Mouse (Mus musculus): ENCODE results near the gene Pnpla8. TPM values are rescaled to one million over a fixed set of nuclear protein-coding genes. Genes with fewer than 3 reads are reported as not detected.
"Not testable (repeated sequence)": the region's sequence is repeated elsewhere in the genome, so short reads cannot be mapped to it uniquely, and the experiment has no call there.

Gene Pnpla8
- polyA plus RNA-seq, 1 experiment: 13.9 TPM

GRCm38 (mm10) chr12:44269311-44269831 is 48.2 kb downstream of the Pnpla8 start:
- H3ac ChIP-seq (ENCODE audit: control insufficient read depth, insufficient read length): peak overlapping the region; percentile 94
- peaks cover 20% of the 10 kb centered on the region for H3K79me2 ChIP-seq (ENCODE audit: control insufficient read depth, insufficient read depth)
- H3K4me2 ChIP-seq (ENCODE audit: low read depth): peak overlapping the region; percentile 73
- H3K27me3 ChIP-seq (ENCODE audit: control insufficient read depth, insufficient read depth, insufficient read length): no peaks in the 10 kb centered on the region
- TF ChIP-seq POLR2A (IDR thresholded peaks at IDR 0.05; ENCODE audit: insufficient read length, low read depth) (no peak), MAX (IDR thresholded peaks at IDR 0.05; ENCODE audit: low read depth) (no peak), REST (IDR thresholded peaks at IDR 0.05; ENCODE audit: insufficient read depth, insufficient read length) (no peak), TCF12 (IDR thresholded peaks at IDR 0.05; ENCODE audit: insufficient read depth, poor library complexity, severe bottlenecking) (no peak), MYOG (IDR thresholded peaks at IDR 0.05; ENCODE audit: control insufficient read depth in 1 of 3, insufficient read depth in 1 of 3, insufficient read length in 2 of 3, low read depth in 2 of 3) (no peak), USF1 (IDR thresholded peaks at IDR 0.05; ENCODE audit: low read depth) (no peak), SRF (IDR thresholded peaks at IDR 0.05; ENCODE audit: control insufficient read depth, insufficient read length, low read depth) (no peak), CEBPB (IDR thresholded peaks at IDR 0.05; ENCODE audit: insufficient read depth, poor library complexity, severe bottlenecking) (no peak), E2F4 (IDR thresholded peaks at IDR 0.05; ENCODE audit: insufficient read depth) (no peak), POLR2AphosphoS2 (IDR thresholded peaks at IDR 0.05; ENCODE audit: insufficient read length, low read depth) (no peak), TCF3 (IDR thresholded peaks at IDR 0.05; ENCODE audit: insufficient read length, low read depth) (no peak), MYOD1 (IDR thresholded peaks at IDR 0.05; ENCODE audit: control insufficient read depth in 1 of 3, insufficient read length in 2 of 3, low read depth in 2 of 3) (no peak)
- H3K36me3 ChIP-seq (ENCODE audit: control insufficient read depth, insufficient read depth): no peaks in the 10 kb centered on the region
- H3K4me3 ChIP-seq: peak overlapping the region; percentile 45

GRCm38 (mm10) chr12:44274125-44274835 is 53.1 kb downstream of the Pnpla8 start:
- H3K36me3 ChIP-seq (ENCODE audit: control insufficient read depth, insufficient read depth): no peaks in the 10 kb centered on the region
- H3K4me2 ChIP-seq (ENCODE audit: low read depth): no peak overlapping the region
- peaks cover 36% of the 10 kb centered on the region for H3K79me2 ChIP-seq (ENCODE audit: control insufficient read depth, insufficient read depth)
- no peaks in the 10 kb centered on the region for H3K27me3 ChIP-seq (ENCODE audit: control insufficient read depth, insufficient read depth, insufficient read length)
- H3ac ChIP-seq (ENCODE audit: control insufficient read depth, insufficient read length): no peak overlapping the region
- TF ChIP-seq USF1 (IDR thresholded peaks at IDR 0.05; ENCODE audit: low read depth) (no peak), REST (IDR thresholded peaks at IDR 0.05; ENCODE audit: insufficient read depth, insufficient read length) (no peak), POLR2AphosphoS2 (IDR thresholded peaks at IDR 0.05; ENCODE audit: insufficient read length, low read depth) (no peak), MYOG (IDR thresholded peaks at IDR 0.05; ENCODE audit: control insufficient read depth in 1 of 3, insufficient read depth in 1 of 3, insufficient read length in 2 of 3, low read depth in 2 of 3) (no peak), SRF (IDR thresholded peaks at IDR 0.05; ENCODE audit: control insufficient read depth, insufficient read length, low read depth) (no peak), CEBPB (IDR thresholded peaks at IDR 0.05; ENCODE audit: insufficient read depth, poor library complexity, severe bottlenecking) (no peak), TCF12 (IDR thresholded peaks at IDR 0.05; ENCODE audit: insufficient read depth, poor library complexity, severe bottlenecking) (no peak), E2F4 (IDR thresholded peaks at IDR 0.05; ENCODE audit: insufficient read depth) (no peak)
- H3K4me3 ChIP-seq: no peak overlapping the region

- H3K4me2 ChIP-seq (ENCODE audit: low read depth); H3K36me3 ChIP-seq (ENCODE audit: control insufficient read depth, insufficient read depth); H3ac ChIP-seq (ENCODE audit: control insufficient read depth, insufficient read length); H3K4me3 ChIP-seq; H3K27me3 ChIP-seq (ENCODE audit: control insufficient read depth, insufficient read depth, insufficient read length): not testable (repeated sequence)
- peaks cover 25% of the 10 kb centered on the region for H3K79me2 ChIP-seq (ENCODE audit: control insufficient read depth, insufficient read depth)
These were observed 59.0 kb downstream of the Pnpla8 start for GRCm38 (mm10) chr12:44280147-44280546.

GRCm38 (mm10) chr12:44281534-44281933 is 60.4 kb downstream of the Pnpla8 start:
- Histone ChIP-seq H3ac (ENCODE audit: control insufficient read depth, insufficient read length) (no peak overlapping the region), H3K4me3 (no peak overlapping the region), H3K4me2 (ENCODE audit: low read depth) (no peak overlapping the region), H3K79me2 (ENCODE audit: control insufficient read depth, insufficient read depth) (peaks cover 16% of the 10 kb centered on the region), H3K27me3 (ENCODE audit: control insufficient read depth, insufficient read depth, insufficient read length) (no peaks in the 10 kb centered on the region), H3K36me3 (ENCODE audit: control insufficient read depth, insufficient read depth) (peaks cover 6% of the 10 kb centered on the region)
- no peak for TF ChIP-seq REST (IDR thresholded peaks at IDR 0.05; ENCODE audit: insufficient read depth, insufficient read length)
- no peak for TF ChIP-seq POLR2A (IDR thresholded peaks at IDR 0.05; ENCODE audit: insufficient read length, low read depth)
- no peak for TF ChIP-seq TCF3 (IDR thresholded peaks at IDR 0.05; ENCODE audit: insufficient read length, low read depth)
- no peak for TF ChIP-seq SRF (IDR thresholded peaks at IDR 0.05; ENCODE audit: control insufficient read depth, insufficient read length, low read depth)
- no peak for TF ChIP-seq MAX (IDR thresholded peaks at IDR 0.05; ENCODE audit: low read depth)
- TF ChIP-seq CEBPB (IDR thresholded peaks at IDR 0.05; ENCODE audit: insufficient read depth, poor library complexity, severe bottlenecking): no peak
- TF ChIP-seq USF1 (IDR thresholded peaks at IDR 0.05; ENCODE audit: low read depth): no peak
- no peak for TF ChIP-seq E2F4 (IDR thresholded peaks at IDR 0.05; ENCODE audit: insufficient read depth)
- TF ChIP-seq POLR2AphosphoS2 (IDR thresholded peaks at IDR 0.05; ENCODE audit: insufficient read length, low read depth): no peak
- no peak for TF ChIP-seq MYOD1 (IDR thresholded peaks at IDR 0.05; ENCODE audit: control insufficient read depth in 1 of 3, insufficient read length in 2 of 3, low read depth in 2 of 3)
- TF ChIP-seq MYOG (IDR thresholded peaks at IDR 0.05; ENCODE audit: control insufficient read depth in 1 of 3, insufficient read depth in 1 of 3, insufficient read length in 2 of 3, low read depth in 2 of 3): no peak

GRCm38 (mm10) chr12:44283378-44283777 is 62.2 kb downstream of the Pnpla8 start:
- H3K79me2 ChIP-seq (ENCODE audit: control insufficient read depth, insufficient read depth): peaks cover 16% of the 10 kb centered on the region
- TF ChIP-seq REST (IDR thresholded peaks at IDR 0.05; ENCODE audit: insufficient read depth, insufficient read length) (no peak), MAX (IDR thresholded peaks at IDR 0.05; ENCODE audit: low read depth) (no peak), USF1 (IDR thresholded peaks at IDR 0.05; ENCODE audit: low read depth) (no peak), TCF12 (IDR thresholded peaks at IDR 0.05; ENCODE audit: insufficient read depth, poor library complexity, severe bottlenecking) (no peak), MYOG (IDR thresholded peaks at IDR 0.05; ENCODE audit: control insufficient read depth in 1 of 3, insufficient read depth in 1 of 3, insufficient read length in 2 of 3, low read depth in 2 of 3) (no peak), POLR2A (IDR thresholded peaks at IDR 0.05; ENCODE audit: insufficient read length, low read depth) (no peak), CEBPB (IDR thresholded peaks at IDR 0.05; ENCODE audit: insufficient read depth, poor library complexity, severe bottlenecking) (no peak), POLR2AphosphoS2 (IDR thresholded peaks at IDR 0.05; ENCODE audit: insufficient read length, low read depth) (no peak), MYOD1 (IDR thresholded peaks at IDR 0.05; ENCODE audit: control insufficient read depth in 1 of 3, insufficient read length in 2 of 3, low read depth in 2 of 3) (no peak), TCF3 (IDR thresholded peaks at IDR 0.05; ENCODE audit: insufficient read length, low read depth) (no peak), E2F4 (IDR thresholded peaks at IDR 0.05; ENCODE audit: insufficient read depth) (no peak), SRF (IDR thresholded peaks at IDR 0.05; ENCODE audit: control insufficient read depth, insufficient read length, low read depth) (no peak)
- H3K27me3 ChIP-seq (ENCODE audit: control insufficient read depth, insufficient read depth, insufficient read length): no peaks in the 10 kb centered on the region
- H3K36me3 ChIP-seq (ENCODE audit: control insufficient read depth, insufficient read depth): peaks cover 6% of the 10 kb centered on the region
- H3K4me3 ChIP-seq: no peak overlapping the region
- H3K4me2 ChIP-seq (ENCODE audit: low read depth): no peak overlapping the region
- no peak overlapping the region for H3ac ChIP-seq (ENCODE audit: control insufficient read depth, insufficient read length)
